Mouse (Mus musculus) adrenal gland (tissue): ENCODE results near the gene Frem1.

Experiments used
- intact Hi-C: fragments of 180-260 bp; cut with DNase I; formaldehyde crosslinking; loops from one replicate; pipeline ENCODE4 v1.15.1; 2025

The Frem1 gene

GRCm38 (mm10) chr4:83031591-83031990 is 20.5 kb downstream of the Frem1 start:
- intact Hi-C loops = no loop called here

- intact Hi-C loops = no loop called here
Measured at GRCm38 (mm10) chr4:83030097-83030496, 22.0 kb downstream of the Frem1 start.

- intact Hi-C loops = no loop called here
Measured at GRCm38 (mm10) chr4:83020759-83021555, 31.2 kb downstream of the Frem1 start.

GRCm38 (mm10) chr4:83018111-83019105 is 33.7 kb downstream of the Frem1 start:
- intact Hi-C loops = no loop called here

GRCm38 (mm10) chr4:83014538-83014937 is 37.6 kb downstream of the Frem1 start:
- intact Hi-C loops = no loop called here

- intact Hi-C loops = no loop called here
Measured at GRCm38 (mm10) chr4:83004086-83004485, 48.1 kb downstream of the Frem1 start.

- intact Hi-C loops = no loop called here
Measured at GRCm38 (mm10) chr4:82992042-82992441, 60.1 kb downstream of the Frem1 start.

GRCm38 (mm10) chr4:82990973-82991695 is 61.0 kb downstream of the Frem1 start:
- intact Hi-C loops = no loop called here

GRCm38 (mm10) chr4:82972381-82972780 is 79.8 kb downstream of the Frem1 start:
- intact Hi-C loops = no loop called here

- intact Hi-C loops = no loop called here
Measured at GRCm38 (mm10) chr4:82970901-82971648, 81.1 kb downstream of the Frem1 start.

GRCm38 (mm10) chr4:82961024-82961423 is 91.1 kb downstream of the Frem1 start:
- intact Hi-C loops = no loop called here

- intact Hi-C loops = no loop called here
Measured at GRCm38 (mm10) chr4:82957827-82958538, 94.2 kb downstream of the Frem1 start.

- intact Hi-C loops = no loop called here
Measured at GRCm38 (mm10) chr4:82953992-82954391, 98.1 kb downstream of the Frem1 start.

- intact Hi-C loops = no loop called here
Measured at GRCm38 (mm10) chr4:82949511-82949910, 102.6 kb downstream of the Frem1 start.

- intact Hi-C loops = no loop called here
Measured at GRCm38 (mm10) chr4:82946721-82947120, 105.4 kb downstream of the Frem1 start.

- intact Hi-C loops = no loop called here
Measured at GRCm38 (mm10) chr4:82946276-82946612, 105.9 kb downstream of the Frem1 start.

- intact Hi-C loops = no loop called here
Measured at GRCm38 (mm10) chr4:82945572-82946275, 106.4 kb downstream of the Frem1 start.

- intact Hi-C loops = no loop called here
Measured at GRCm38 (mm10) chr4:82940680-82941079, 111.5 kb downstream of the Frem1 start.

GRCm38 (mm10) chr4:82940248-82940647 is 111.9 kb downstream of the Frem1 start:
- intact Hi-C loops = no loop called here
